Mouse (Mus musculus): Measurements from ENCODE around the gene Ighmbp2.
"Not testable (repeated sequence)": the region's sequence is repeated elsewhere in the genome, so short reads cannot be mapped to it uniquely, and the experiment has no call there.

The Ighmbp2 gene

GRCm38 (mm10) chr19:3281886-3282285 lies 931 bp downstream of the Ighmbp2 start:
- DNase-seq (ENCODE audit: low read depth), result no peak

GRCm38 (mm10) chr19:3275744-3276365 lies 7.0 kb downstream of the Ighmbp2 start:
- no peak for DNase-seq (ENCODE audit: low read depth)

- DNase-seq (ENCODE audit: low read depth), result no peak
These were observed 9.5 kb downstream of the Ighmbp2 start for GRCm38 (mm10) chr19:3273331-3273730.

DNA sequence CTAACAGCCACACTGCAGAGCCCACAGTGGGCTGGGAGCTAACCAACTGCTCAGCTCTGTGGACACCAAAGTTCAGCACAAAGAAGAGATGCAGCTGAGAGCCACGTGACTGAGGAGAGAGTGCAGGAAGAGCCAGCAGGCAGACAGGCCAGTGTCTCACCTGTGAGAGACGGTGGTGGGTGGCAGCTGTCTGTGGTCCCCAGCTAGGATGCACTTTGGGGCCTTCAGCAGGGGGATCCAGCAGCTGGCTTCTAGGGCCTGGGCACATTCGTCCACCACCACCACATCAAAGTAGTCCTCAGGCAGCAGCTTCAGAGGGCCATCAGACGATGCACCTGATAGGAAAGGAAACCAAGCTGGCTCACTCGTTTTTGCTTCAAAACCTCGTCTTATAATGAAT lies 11.5 kb downstream of the Ighmbp2 start:
- DNase-seq (ENCODE audit: low read depth), result no peak

GRCm38 (mm10) chr19:3269803-3270202 lies 13.0 kb downstream of the Ighmbp2 start:
- no peak for DNase-seq (ENCODE audit: low read depth)

- DNase-seq (ENCODE audit: low read depth), result no peak
These were observed 13.5 kb downstream of the Ighmbp2 start for GRCm38 (mm10) chr19:3269279-3269678.

GRCm38 (mm10) chr19:3268218-3268980 lies 14.4 kb downstream of the Ighmbp2 start:
- no peak for DNase-seq (ENCODE audit: low read depth)

- no peak for DNase-seq (ENCODE audit: low read depth)
These were observed 15.5 kb downstream of the Ighmbp2 start for GRCm38 (mm10) chr19:3267340-3267739.

GRCm38 (mm10) chr19:3266676-3267075 lies 16.1 kb downstream of the Ighmbp2 start:
- no peak for DNase-seq (ENCODE audit: low read depth)

GRCm38 (mm10) chr19:3266136-3266535 lies 16.7 kb downstream of the Ighmbp2 start:
- DNase-seq (ENCODE audit: low read depth), result no peak

DNA sequence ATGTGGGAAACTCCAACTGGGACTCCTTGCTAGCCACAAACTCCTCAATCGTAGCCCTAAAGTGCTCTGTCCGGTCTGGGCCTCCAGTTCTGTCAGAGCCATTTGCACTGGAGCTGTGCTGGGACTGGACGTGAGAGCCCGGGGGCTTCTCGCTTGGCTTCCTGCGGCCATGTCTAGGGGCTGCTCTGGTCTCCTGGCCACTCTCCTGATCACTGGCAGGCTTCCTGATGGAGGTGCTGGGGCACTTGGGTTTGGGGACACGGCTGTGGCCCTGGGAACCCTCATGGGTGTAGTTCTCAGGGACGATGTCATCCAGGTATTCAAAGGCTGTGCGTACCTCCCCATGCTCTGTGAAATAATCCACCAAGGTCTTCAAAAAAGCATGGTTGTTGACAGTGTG lies 17.6 kb downstream of the Ighmbp2 start:
- no peak for DNase-seq (ENCODE audit: low read depth)

GRCm38 (mm10) chr19:3264348-3264747 lies 18.5 kb downstream of the Ighmbp2 start:
- DNase-seq (ENCODE audit: low read depth), result no peak

GRCm38 (mm10) chr19:3261764-3262525 lies 20.9 kb downstream of the Ighmbp2 start:
- no peak for DNase-seq (ENCODE audit: low read depth)

GRCm38 (mm10) chr19:3261336-3261735 lies 21.5 kb downstream of the Ighmbp2 start:
- no peak for DNase-seq (ENCODE audit: low read depth)

DNA sequence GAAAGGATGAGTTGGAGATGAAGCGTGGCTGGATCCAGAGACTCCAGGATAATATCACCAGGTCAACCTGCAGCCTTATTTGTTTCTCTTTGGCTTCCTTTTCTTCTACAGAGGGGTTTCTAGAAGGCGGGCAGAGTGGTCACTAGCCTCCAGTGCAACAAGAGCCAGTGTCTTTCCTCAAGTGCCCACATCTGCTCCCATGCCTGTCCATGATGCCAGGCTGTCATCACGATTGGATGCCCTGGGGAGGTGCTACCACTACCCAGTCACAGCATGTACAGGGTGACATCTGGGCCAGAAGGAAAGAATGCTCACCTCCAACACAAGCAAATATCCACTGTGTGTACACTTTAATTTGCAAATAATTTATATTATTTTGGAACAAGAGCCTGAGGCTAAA lies 22.2 kb downstream of the Ighmbp2 start:
- DNase-seq (ENCODE audit: low read depth), result no peak

GRCm38 (mm10) chr19:3260016-3260415 lies 22.8 kb downstream of the Ighmbp2 start:
- DNase-seq (ENCODE audit: low read depth), result no peak

DNA sequence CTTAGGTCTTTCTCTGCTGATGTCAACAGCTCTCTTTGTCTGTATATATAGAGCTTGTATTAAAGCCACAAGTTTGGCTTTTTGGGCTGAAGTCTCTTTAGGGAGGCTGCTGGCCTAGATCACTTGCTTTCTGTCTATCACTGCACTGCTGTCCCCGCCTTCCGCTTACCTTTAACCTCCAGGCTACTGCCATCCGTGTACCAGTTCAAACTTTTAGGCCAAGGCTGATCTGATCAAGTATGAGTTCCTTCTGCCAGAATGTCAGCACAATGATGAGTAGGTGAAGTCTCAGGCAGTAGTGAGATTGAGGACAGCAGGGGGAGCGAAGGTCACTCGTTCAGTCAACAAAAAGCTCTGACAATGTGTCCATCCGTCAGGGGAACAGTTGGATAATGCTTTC lies 57.6 kb downstream of the Ighmbp2 start:
- not testable (repeated sequence) for DNase-seq (ENCODE audit: low read depth)

DNA sequence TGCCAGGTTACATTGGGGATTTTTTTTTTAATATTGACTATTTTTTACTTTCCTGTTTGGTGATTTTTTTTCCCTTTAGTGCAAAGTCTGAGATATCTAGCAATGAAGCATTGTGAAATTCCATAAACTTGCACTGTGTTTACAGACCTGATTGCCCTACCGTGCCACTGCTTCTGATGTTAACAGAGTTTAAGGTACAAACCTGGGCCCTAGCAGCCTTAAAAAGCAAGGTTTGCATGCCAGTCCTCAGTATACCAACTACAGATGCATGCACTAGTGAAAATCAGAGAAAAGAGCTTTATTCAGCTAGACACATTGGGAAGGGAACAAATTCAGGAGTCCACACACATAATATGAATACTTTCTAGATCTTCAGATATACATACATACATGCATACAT lies 67.9 kb downstream of the Ighmbp2 start:
- DNase-seq (ENCODE audit: low read depth), result not testable (repeated sequence)

Measured in c-Kit-positive CD71-positive TER-119-negative erythroid progenitor cells, embryonic 14.5 days (primary cell).